Mouse (Mus musculus) spleen, adult 12 weeks (tissue): ENCODE data around the gene Lrrc37a.
"Not testable (repeated sequence)": the region's sequence is repeated elsewhere in the genome, so short reads cannot be mapped to it uniquely, and the experiment has no call there.

Experiments
- DNase-seq: peaks from one replicate; pipeline ENCODE4 v3.0.0; 2022; ENCODE audit warnings: low spot score

The Lrrc37a gene

DNA sequence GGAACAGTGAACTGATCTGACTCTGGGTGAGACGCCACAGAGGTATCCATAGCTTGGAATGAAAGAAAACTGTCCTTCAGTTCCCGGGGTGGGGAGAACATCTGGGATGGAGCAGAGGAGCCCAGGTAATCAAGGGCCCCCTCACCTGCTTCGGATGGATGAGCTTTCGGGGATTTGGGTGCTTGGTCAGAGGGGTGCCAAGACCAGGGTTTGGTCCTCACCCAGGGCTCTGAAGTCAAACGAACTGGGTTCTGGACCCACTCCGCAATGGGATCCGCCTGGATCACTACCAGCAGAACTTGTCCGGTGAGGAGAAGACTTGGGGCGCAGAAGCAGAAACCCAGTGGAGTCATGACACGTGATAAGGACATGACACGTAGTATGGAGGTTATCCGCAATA is at the start of gene Lrrc37a:
TSS of gene Lrrc37a (minus strand) at position 101 of the 400 bp plus-strand sequence.
- DNase-seq = no peak

DNA sequence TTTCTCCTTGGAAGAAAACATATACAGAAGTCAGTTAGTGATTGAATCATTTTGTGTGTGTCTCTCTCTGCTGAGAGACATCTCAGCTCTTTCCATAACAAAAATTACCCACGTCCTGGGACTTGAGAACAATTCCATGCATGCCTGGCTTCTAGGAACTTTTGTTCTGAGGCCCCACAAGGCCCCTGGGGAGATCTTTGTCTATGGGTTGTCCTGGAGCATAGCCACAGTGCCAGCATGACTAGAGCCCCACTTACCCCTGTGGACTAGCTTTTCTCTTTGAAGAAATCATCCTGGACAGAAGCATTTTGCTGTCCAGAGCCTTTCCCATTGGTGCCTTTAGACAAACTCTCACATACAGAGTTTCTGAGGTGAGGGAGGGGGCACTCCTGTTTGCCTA is 30.6 kb upstream of the Lrrc37a start:
- DNase-seq = not testable (repeated sequence)

DNA sequence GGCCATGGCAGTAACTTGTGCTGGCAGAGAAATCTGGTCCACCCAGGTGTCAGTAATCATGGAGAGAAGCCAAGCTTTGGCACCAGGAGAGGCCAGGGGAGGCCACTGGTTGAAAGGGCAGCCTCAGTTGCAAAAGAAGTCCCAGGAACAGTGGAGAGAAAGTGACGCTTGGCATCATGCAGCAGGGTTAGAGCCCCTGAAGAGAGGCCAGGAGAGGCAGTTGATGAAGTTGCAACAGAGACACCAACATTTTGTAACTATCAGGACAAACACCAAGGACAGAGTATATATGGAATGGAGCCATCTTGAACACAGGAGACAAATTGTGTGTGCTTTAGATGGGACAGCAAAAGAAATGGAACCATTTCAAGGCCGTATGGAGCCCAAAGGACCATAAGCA is 7.7 kb upstream of the Lrrc37a start:
- no peak for DNase-seq

DNA sequence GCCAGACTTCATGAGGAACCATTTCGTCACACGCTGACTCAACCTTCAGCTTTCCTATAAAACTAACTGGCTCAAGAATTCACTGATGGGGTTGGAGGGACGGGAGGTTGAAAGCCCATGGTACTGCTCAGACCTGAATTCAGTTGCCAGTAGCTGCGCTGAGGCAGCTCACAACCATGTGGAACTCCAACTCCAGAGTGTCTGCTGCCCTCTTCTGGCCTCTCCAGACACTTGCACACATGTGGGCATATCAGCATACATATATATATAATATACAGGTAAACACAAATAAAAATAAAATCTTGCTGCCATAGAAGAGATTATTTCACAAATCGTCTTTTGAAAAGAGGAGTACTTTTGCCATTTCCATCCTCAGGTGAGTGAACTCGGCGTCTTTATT is 40.0 kb downstream of the Lrrc37a start:
- DNase-seq = no peak

DNA sequence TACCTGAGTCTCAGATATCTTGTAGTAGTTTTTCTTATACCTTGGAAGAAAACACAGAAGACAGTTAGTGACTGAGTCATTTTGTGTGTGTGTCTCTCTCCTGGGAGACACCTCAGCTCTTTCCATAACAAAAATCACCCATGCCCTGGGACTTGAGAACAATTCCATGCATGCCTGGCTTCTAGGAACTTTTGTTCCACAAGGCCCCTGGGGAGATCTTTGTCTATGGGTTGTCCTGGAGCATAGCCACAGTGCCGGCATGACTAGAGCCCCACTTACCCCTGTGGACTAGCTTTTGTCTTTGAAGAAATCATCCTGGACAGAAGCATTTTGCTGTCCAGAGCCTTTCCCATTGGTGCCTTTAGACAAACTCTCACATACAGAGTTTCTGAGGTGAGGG is 53.3 kb downstream of the Lrrc37a start:
- not testable (repeated sequence) for DNase-seq

DNA sequence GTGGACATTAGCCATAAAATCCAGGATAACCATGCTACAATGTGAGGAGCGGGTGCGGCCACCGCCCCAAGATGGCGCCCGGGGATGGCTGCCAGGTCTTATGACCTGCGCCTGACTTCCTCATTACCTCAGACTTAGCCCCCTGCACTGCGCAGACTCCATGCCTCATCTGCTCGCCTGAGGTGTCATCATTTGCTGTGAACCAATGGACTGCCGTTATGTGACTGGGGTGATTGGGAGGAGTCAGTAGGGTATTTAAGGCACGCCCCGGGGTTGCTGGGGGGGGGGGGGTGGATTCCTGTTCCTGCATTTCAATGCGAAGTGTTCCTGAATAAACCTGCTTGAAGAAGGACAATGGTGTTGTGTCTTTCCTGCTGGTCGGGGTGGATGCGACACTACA is 54.7 kb downstream of the Lrrc37a start:
- DNase-seq = not testable (repeated sequence)

DNA sequence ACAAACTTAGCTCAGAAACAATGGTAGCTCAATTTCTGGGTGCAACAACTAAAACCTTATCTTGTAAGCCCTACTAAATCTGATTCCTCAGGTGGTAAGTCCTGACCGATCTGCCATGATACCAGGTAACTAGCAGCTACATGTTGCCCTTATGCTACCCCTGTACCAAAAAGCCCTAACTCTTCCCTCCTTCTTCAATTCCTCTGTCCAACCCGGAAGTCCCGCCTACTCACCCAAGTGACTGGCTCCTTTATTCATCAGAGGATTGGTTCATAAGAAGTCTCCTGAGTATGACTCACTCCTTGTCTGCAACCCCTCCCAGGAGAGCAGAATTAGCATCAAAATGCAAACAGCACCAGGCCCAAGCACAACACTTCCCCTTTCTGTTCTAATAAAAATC is 60.7 kb downstream of the Lrrc37a start:
- peak; percentile 6 for DNase-seq

DNA sequence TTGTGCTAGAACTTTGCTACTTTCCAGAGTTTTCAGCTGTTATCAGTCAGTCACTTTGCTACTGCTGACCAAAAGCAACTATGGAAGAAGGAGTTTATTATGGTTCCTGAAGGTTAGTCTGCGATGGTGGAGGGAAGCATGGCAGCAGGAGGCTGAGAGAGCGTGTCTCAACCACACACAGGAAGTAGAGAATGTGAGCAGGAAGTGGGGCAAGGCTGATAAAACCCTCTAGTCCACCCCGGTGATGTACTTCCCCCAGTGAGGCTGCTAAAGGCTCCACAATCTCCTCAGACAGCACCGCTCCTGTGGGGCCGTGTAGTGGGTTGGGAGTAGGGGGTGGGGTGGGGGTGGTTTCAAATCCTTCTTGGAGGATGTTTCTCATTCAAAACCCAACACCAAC is 68.1 kb downstream of the Lrrc37a start:
- no peak for DNase-seq

DNA sequence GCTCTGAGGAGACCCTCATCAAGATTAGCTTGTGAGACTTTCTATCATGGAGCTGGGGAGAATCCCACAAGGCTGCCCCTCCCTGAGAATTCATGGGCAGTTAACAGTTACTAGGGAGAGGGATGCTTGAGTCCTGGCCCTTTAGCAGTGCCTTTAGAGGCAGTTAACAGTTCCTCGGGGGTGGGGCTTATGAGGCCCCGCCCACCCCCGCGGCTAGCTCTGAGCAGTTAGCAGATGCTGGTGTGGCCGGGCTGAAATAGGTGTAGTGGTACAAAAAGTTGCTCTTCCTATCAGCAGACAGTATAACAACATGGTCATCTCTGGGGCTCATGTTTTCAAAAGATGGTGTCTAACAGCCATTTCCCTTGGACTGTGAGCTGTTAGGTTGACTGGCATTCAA is 79.4 kb downstream of the Lrrc37a start:
- DNase-seq = no peak

DNA sequence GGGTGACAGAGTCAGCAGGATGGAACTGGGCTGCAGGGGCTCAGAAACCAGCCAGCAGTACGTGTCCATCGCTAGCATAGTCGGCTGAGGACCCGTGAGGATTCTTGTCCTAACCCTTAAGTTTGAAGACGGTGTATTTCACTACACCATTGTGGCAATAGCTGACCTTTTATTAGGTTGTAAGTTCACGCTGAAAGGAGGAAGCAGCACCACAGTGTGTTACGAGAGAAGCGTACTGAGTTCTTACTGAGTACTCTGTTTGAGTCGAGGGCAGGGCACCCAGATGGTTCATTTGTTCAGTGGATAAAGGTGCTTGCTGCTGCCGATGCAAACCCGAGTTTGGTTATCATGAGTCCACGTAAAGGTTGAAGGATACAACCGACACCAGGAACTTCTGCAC is 84.7 kb downstream of the Lrrc37a start:
- no peak for DNase-seq

DNA sequence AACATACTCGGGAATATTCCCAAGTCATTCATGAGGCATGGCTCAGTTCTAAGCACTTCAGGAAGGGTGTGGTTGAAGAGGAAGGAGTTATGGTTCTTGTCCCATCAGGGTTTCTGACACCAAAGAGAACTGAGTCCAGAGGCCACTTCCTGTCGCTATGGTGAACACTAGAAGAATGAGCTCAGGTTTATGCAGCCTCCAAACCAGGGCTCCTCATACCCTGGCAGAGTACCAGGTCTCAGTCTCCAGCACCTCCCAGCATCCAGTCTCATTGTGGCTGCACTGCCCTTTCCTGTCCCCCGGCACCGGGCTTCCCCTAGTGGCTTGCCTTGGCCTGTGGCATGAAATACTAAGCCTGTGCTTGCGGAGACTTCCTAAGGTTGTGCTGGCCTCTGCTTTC is 85.2 kb downstream of the Lrrc37a start:
- no peak for DNase-seq

DNA sequence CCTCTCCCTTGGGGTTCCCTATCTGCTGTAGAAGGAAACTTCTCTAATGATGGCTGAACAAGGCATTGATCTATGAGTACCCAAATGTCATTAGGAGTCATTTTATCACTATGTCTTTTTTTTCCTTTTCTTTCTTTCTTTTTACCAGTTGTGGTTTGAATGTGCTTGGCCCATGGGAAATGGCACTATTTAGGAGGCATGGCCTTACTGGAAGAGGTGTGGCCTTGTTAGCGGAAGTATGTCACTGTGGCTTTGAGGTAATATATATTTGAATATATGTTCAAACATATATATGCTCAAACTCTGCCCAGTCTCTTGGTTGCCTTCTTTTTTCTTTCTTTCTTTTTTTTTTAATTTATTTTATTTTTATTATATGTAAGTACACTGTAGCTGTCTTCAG is 90.9 kb downstream of the Lrrc37a start:
- DNase-seq = no peak

DNA sequence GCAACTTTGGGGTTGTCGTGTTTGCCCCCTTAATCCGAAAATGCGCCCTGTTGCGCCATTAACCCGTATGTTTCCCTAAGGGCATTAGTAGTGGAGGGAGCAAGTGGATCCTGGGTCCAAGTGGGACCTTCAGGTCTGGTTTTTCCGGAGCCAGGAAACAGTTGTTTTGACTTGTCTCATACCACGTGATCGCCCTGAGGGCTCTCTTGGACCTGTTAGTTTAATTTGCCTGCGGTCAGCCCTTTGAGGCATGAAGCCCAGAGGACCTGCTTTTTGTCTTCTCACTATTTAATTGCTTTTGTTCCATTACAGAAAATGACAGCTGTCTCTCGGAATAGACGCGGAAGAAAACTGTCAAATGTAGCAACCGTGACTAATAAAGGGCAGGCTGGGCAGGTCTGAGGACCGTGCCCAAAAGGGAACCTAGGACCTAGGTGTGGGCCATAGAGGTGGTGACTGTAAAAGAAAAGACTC is 91.4 kb downstream of the Lrrc37a start:
- no peak for DNase-seq

DNA sequence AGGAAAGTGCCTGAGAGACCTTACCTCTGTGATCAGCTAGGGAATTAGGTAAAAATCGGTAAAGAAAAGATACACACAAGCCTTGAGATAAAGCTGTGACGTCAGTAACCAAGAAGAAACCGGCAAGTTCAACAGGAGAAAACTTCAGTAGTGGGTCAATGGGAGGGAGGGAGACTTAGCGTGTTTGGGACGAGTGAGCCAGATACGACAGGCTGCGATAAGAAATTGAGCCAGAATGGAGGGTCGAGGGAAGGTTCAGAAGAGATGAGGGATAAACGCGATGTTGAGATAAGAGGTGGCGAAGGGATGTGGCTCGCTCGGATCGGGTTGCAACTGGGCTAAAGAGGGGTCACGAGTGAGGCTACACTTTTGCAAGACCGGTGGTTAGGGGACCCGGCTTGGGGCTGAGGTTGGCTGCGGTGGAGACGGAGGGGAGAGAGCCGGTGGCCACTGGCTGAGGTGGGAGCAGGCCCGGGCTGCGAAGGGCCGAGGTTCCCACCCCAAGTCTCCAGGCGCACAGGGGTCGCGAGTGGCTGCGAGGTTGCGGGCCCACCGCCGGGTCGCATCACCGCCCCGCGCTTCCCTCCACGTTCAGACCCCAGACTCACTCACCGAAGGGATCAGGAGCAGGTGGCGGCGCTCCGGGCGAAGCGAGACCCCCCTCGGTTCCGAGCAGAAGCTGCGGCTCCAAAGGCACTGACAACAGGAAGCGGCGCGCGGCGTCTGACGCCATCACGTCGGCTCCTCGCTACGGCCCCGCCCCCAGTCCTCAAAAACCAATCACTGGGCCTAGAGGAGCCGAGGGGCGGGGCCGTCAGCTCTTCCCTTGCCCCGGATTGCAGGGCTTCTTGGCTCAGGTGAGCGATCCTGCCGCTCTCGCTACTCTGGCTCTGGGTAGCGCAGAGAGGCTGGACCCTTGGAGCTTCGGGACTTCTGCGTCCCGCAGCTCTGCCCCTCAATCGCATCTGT is 92.1 kb downstream of the Lrrc37a start, which contains the start of gene Plekhm1:
TSS of gene Plekhm1 (minus strand) at position 707 of the 969 bp plus-strand sequence.
- DNase-seq = peak; percentile 88

DNA sequence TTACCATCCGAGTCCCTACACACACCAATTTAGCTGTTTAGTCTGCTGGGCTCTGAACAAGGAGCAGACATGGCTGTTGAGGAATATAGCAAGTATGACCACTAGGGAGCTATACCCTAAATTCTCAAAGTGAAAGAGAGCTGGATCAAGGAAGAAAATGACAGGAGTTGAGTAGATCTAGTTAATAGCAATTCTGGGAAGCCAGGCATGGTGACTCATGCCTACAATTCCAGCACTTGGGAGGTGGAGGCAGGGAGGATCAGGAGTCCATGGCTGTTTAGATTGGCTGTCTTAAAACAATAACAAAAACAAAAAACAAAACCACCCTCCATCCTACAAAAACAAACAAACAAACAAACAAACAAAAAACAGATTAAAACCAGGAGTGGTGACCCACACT is 93.1 kb downstream of the Lrrc37a start:
- DNase-seq = no peak

DNA sequence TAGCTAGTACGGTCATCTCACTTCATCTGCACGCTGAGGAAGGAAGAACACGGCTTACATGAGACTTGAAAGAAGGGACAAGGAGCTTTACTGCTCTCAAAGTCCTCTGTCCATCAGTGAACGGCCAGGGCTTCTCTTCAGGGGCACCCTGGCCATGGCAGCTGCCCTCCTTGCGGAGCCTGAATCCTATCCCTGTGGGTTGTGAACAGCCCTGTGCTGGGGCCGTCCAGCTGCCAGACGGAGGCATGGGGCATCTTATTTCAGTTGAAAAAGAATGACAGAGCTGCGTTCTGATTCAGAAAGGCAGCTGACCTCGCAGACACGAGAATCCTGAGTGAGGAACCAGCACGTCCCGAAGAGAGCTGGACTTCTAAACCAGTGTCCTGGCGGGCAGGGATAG is 95.5 kb downstream of the Lrrc37a start:
- DNase-seq = no peak

DNA sequence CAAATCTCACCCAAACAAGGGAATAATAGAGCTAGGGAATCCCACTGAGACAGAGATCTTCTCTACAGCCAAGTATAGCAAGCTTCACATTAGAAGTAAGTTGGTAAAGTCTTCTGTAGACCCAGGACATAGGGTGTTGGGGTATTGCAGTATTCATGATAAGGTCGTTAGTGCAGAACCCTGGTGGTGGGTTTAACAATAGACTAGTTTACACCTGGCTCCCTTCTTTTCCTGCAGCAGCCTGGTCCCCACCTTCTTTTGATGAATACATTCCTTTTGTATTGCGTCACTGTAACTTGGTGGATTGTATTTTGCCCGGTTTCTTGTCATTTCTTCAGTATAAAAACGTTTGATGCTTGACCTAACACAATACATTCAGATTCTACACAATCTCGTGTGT is 97.3 kb downstream of the Lrrc37a start:
- DNase-seq = not testable (repeated sequence)

DNA sequence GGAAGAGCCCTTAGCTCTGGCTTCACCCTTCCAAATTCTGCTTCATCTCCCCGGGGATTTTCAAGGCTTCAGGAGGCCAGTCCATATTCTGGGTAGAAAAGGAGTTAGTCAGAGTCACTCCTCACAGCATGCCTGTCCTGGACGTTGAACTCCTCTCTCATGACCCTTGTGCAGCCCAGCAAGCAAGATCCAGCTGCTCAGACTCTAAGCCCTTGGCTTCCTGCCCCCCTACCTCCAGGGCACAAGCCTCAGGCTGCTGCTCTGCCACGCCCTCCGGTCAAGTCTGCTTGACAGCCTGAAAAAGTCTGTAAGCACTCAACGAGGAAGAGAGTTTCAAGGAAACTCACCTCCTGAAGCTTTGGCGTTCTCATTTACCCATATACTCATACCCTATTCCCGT is 97.8 kb downstream of the Lrrc37a start:
- DNase-seq = no peak

DNA sequence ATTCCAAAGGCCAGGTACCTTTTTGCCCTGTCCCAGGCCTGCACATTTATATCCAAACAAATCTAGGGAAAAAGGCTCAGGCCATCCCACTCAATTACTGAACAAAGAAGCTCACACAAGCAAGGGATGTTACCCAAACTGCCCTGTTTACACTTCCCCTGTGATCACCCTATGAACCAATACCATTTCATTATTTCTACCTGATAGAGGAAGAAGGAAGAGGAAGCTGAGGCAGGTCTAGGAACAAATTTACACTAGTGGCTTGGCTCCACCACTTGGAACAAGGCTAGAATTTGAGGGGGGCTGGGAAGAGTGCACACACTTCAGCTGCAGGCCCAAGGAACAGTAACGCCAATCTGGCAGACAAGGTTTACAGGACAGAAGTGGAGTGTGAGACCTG is 98.6 kb downstream of the Lrrc37a start:
- no peak for DNase-seq

DNA sequence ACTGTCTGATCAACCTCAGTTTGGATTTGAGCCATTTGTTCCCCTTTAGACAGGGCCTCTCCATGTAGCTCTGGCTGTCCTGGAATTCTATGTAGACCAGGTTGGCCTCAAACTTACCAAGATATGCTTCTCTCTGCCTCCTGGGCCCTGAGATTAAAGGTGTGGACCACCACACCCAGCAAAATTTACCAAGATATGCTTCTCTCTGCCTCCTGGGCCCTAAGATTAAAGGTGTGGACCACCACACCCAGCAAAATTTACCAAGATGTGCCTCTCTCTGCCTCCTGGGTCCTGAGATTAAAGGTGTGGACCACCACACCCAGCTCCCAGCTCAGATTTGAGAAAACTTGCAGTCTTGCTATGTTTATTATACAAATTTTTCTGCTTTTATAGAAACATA is 99.8 kb downstream of the Lrrc37a start:
- DNase-seq = no peak

DNA sequence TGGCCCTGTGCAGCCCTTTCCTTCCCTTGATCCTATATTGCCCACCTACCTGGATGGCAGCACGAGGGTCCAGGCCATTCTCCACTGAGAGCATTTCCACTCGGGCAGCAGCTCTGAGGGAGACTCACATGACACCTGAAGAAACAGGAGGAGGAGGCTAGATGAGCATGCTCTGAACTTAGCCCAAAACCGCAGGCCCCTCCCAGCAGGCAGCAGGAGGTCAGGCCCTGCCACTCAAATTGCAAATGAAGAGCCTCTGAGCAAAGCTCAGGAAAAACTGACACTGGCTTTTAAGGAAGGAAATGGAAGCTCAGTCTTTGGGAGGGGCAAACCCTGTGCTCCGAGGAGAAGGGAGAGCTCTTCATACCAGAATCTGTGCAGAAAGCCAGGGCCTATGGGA is 100.6 kb downstream of the Lrrc37a start:
- DNase-seq = no peak

DNA sequence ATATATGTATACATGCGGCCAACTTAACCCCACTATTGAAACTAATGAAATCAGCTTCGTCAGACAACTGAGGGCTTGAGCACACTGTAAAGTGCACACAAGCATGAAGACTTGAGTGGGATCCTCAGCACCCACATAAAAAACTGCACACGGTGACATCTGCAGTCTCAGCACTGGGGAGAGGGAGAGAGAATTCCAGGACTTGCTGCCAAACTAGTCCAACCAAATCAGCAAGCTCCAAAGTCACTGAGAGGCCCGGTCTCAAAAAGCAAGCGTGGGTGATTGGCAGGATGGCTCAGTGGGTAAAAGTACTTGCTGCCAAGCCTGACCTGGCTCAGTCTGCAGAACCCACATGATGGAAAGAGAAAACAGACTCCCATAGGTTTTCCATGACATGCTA is 101.7 kb downstream of the Lrrc37a start:
- no peak for DNase-seq

DNA sequence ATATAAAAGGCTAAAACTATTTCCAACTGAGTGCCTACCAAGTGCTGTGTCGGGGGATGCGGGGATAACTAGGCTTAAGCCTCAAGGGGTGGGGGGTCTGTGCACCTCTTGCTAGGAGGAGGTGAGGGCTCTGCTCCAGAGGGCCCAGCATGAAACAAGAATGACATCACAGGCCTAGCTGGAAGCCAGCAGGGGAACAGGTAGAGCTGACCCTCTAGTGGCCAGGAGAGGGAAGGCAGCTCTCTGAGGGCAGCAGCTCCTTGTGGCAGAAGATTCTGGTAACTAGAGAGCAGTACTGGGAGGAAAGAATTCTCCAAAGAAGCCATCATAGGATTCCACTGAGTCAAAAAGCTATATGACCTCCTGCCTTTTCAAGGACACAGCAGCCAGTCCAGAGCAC is 102.2 kb downstream of the Lrrc37a start:
- peak; percentile 28 for DNase-seq
